Mouse (Mus musculus): ENCODE measurements around the gene Kansl2. TPM values are rescaled to one million over a fixed set of nuclear protein-coding genes. Genes with fewer than 3 reads are reported as not detected.

Gene Kansl2
- polyA plus RNA-seq, 1 experiment from 2014 or later, result 153 TPM

Small RNA genes lying within 50 kb of the gene (microRNA-seq; reads per million reads assigned to microRNA genes)
- gene Mir1291 (ENCODE audit: borderline number of aligned reads), result 1.4 reads per million

Other genes with a start within 250 kb of the Kansl2 start
- gene Zfp641, start 238.1 kb downstream of the Kansl2 start, polyA plus RNA-seq (2014; fragmentation: Nextera tagmentation; extraction: Ambion mirVana), result 0.26 and 0.50 TPM in 2 replicates
- gene Olfr285, start 216.9 kb downstream of the Kansl2 start, polyA plus RNA-seq (2014; fragmentation: Nextera tagmentation; extraction: Ambion mirVana), result not detected in 2 replicates
- gene Olfr284, start 193.3 kb downstream of the Kansl2 start, polyA plus RNA-seq (2014; fragmentation: Nextera tagmentation; extraction: Ambion mirVana), result not detected in 2 replicates
- gene Olfr283, start 153.3 kb downstream of the Kansl2 start, polyA plus RNA-seq (2014; fragmentation: Nextera tagmentation; extraction: Ambion mirVana), result not detected in 2 replicates
- not detected in 2 replicates for gene Olfr282, start 103.0 kb downstream of the Kansl2 start, polyA plus RNA-seq (2014; fragmentation: Nextera tagmentation; extraction: Ambion mirVana)
- gene Olfr281, start 81.7 kb downstream of the Kansl2 start, polyA plus RNA-seq (2014; fragmentation: Nextera tagmentation; extraction: Ambion mirVana), result not detected in 2 replicates
- not detected in 2 replicates for gene OR5BS1P, start 64.4 kb downstream of the Kansl2 start, polyA plus RNA-seq (2014; fragmentation: Nextera tagmentation; extraction: Ambion mirVana)
- 0.38 and 0.39 TPM in 2 replicates for gene Lalba, start 51.5 kb downstream of the Kansl2 start, polyA plus RNA-seq (2014; fragmentation: Nextera tagmentation; extraction: Ambion mirVana)
- not detected in 2 replicates for gene Olfr279, start 41.9 kb downstream of the Kansl2 start, polyA plus RNA-seq (2014; fragmentation: Nextera tagmentation; extraction: Ambion mirVana)
- gene Ccnt1, start 36.7 kb upstream of the Kansl2 start, polyA plus RNA-seq (2014; fragmentation: Nextera tagmentation; extraction: Ambion mirVana), result 61.4 and 61.8 TPM in 2 replicates
- gene 4930415O20Rik, start 36.7 kb upstream of the Kansl2 start, polyA plus RNA-seq (2014; fragmentation: Nextera tagmentation; extraction: Ambion mirVana), result not detected in 2 replicates
- gene Adcy6, start 75.8 kb upstream of the Kansl2 start, polyA plus RNA-seq (2014; fragmentation: Nextera tagmentation; extraction: Ambion mirVana), result 8.4 and 10.4 TPM in 2 replicates
- gene Cacnb3, start 96.6 kb upstream of the Kansl2 start, polyA plus RNA-seq (2014; fragmentation: Nextera tagmentation; extraction: Ambion mirVana), result 32.3 and 33.4 TPM in 2 replicates
- gene Ddx23, start 128.6 kb upstream of the Kansl2 start, polyA plus RNA-seq (2014; fragmentation: Nextera tagmentation; extraction: Ambion mirVana), result 20.8 and 22.0 TPM in 2 replicates
- 0.63 and 0.92 TPM in 2 replicates for gene Rnd1, start 143.2 kb upstream of the Kansl2 start, polyA plus RNA-seq (2014; fragmentation: Nextera tagmentation; extraction: Ambion mirVana)
- gene Ccdc65, start 173.9 kb upstream of the Kansl2 start, polyA plus RNA-seq (2014; fragmentation: Nextera tagmentation; extraction: Ambion mirVana), result 1.3 TPM in 2 replicates
- gene Fkbp11, start 193.9 kb upstream of the Kansl2 start, polyA plus RNA-seq (2014; fragmentation: Nextera tagmentation; extraction: Ambion mirVana), result 18.9 and 21.0 TPM in 2 replicates
- gene Arf3, start 228.9 kb upstream of the Kansl2 start, polyA plus RNA-seq (2014; fragmentation: Nextera tagmentation; extraction: Ambion mirVana), result 24.5 and 28.7 TPM in 2 replicates
- 1.6 and 2.3 TPM in 2 replicates for gene Wnt10b, start 243.9 kb upstream of the Kansl2 start, polyA plus RNA-seq (2014; fragmentation: Nextera tagmentation; extraction: Ambion mirVana)